Mouse (Mus musculus) mouse embryonic stem cell (cell line): Measurements from ENCODE around the gene Oxct1.

Source experiments
- in situ Hi-C, 2 experiments: fragments of 300-500 bp; cut with MboI; formaldehyde crosslinking; loops; 1 replicate in 1 of 2; 3 replicates in 1 of 2; pipeline ENCODE4 v1.14.3; 2019 to 2020; ENCODE audit warnings: low sequenced_read_pairs in 2 of 2, low pct_unique_long_range_greater_than_20kb in 1 of 2, mixed read lengths in 1 of 2; ENCODE audit not compliant: unreplicated experiment in 1 of 2

Oxct1 gene

DNA sequence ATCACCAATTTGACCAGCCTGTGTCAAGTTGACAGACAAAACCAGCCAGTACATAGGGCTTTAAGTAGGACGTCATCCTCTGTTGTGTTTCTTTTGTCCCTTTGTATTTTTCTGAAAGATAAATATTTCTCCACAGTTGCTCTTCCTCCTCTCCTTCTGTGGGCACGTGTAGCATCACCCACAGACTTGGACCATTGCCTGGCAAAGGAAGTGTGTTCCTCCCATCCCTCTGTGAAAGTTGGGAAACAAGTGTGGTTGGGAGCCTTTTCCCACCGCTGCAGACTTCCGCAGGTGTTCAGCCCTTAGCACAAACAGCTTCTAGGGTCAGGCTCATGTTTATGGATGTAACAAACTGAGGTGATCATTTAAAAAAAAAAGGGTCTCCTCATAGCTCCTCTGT is 61.3 kb downstream of the Oxct1 start:
- in situ Hi-C loops: no loop called here

DNA sequence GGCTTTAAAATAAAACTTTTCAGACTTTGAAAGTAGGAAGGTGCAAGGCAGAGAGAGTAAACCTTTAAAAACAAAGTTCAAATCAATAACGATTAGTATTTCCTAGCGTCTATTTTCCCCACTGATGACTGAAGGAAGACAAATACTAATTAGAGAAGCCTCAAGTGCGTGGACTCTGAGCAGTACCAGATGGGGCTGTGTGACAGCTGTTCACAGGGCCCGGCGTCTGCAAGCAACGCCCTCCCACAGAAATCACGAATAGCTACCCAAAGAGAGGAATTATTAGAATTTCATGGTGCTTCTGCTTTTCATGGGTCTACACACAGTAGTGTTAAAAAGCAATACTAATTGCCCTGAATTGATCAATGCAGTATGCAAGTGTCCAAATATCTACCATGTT is 61.7 kb downstream of the Oxct1 start:
- in situ Hi-C loops: no loop called here

DNA sequence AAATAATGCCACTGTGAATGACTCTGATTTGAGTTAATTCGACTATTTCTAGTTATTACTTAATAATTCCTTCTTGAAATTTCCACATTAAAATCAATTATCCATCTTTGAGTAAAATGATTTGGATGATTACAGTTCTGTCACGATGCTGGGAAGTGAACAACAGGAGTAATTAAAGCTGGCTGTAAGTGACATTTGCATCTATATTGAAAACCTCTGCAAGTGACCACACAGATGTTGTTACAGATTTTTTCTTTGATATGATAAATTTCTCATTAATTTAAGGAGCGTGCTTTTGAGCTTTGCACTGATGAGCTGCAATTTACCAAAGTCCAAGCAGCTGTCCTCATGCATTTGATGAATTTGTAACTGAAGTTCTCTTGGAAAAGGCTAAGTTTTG is 64.4 kb downstream of the Oxct1 start:
- in situ Hi-C loops: no loop called here

DNA sequence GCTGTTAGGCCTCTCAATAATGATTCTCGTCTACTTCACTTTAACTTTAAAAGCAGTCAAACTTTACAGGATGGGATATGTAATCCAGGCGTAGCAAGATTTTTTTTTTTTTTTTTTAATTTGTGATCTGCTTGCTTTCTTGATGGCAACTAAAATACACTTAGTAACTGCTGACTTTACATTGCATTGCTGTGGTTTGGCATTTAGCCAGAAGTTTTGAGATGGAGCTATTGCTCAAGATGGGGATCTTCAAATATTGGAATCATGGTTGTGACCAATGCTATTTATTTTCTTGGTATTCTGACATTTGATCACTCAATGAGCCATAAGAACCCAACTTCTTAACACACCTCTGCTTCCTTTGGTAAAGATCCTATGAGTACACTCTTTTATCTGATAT is 66.4 kb downstream of the Oxct1 start:
- in situ Hi-C loops: no loop called here

DNA sequence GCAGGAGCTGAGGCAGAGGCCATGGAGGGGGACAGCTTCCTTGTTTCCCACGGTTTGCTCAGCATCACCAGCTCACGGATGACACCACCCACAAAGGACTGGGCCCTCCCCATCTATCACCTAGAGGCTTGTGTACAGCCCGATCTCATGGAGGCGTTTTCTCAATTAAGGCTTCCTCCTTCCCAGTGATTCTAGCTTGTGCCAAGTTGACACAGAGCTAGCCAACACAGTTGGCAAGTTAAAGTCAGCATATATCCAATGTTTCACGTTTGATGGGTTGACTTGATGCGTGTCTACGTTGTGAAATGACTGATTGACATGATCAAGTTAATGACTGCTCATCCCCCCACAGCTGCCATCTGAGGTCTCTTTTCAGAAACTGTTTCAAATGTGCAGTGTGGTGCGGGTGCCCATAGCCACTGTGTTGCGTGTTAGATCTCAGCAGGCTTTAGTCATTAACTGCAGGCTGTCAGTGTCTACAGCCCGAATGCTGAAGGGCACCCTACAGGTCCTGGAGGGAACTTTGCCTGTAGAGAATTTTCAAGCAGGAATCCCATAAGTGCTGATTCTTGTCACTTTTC is 74.2 kb downstream of the Oxct1 start:
- in situ Hi-C loops: no loop called here

DNA sequence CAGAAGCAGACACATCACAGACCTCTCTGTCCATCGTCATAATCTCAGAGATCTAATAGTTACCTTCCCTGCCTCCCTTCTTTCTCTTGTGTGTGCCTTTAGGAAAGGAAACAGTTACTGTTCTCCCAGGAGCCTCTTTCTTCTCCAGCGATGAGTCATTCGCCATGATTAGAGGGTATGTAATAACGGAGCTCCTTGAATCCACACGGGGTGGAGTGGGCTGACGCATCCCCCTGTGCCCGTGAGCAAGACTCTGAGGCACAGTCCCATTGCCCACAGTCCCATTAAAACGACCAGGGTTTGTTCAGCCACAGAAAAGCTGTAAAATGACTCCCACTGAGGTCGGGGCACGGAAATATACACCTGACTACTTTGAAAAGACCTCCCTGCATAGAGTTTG is 74.8 kb downstream of the Oxct1 start:
- in situ Hi-C loops: no loop called here

DNA sequence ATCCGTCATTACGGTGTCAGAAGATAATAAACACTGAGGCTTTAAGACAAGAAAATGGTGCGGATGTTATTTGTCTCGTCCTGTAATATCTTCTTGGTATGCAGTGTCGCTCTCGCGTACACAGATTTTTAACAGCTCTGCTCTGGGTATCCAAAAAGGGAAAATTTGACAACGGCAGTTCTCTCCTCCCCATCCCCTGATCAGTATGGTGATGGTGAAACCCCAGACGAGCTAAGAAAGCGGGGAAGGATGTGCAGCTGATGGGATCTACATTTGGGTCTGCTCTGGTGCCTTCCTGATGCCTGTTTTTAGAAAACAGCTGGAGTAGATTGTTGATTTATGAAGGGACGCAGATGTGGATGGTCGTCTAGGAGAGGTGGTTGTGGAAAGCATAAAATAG is 78.1 kb downstream of the Oxct1 start:
- in situ Hi-C loops: no loop called here

DNA sequence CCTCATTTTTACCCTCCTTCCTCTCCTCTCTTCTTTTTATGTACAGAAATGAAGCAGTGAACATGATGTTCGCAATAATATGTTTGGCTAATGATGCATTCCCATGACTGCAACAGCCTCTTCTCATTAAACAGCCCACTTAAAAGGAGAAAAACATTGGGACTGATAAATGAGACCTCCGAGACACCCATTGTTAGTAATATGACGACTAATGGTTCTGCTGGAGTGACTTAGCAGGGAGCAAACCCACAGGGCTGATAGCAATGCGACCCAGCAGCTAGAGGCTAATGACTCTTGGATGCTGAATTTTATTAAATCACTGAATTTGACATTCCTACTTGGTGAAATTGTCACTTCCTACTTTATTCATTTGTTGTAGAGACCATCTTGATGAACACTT is 79.3 kb downstream of the Oxct1 start:
- in situ Hi-C loops: no loop called here

DNA sequence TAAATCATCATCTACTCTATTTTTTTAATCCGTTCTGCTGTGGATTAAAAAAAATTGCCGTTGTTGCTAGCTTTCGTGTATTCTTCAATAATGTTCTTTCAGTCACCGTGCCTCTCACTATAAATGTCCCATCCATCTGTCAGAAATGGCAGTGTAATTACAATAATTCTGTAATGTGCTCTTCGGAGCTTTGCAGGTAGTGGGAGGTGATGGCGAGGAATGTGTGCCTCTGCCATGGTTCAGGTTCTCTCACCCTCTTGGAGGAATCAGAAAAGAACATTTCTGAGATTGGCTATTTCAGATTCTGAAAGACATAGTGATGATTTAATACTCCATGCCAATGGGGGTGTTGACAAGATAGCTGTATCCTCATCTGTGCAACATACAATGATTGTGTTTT is 93.8 kb downstream of the Oxct1 start:
- in situ Hi-C loops: no loop called here

DNA sequence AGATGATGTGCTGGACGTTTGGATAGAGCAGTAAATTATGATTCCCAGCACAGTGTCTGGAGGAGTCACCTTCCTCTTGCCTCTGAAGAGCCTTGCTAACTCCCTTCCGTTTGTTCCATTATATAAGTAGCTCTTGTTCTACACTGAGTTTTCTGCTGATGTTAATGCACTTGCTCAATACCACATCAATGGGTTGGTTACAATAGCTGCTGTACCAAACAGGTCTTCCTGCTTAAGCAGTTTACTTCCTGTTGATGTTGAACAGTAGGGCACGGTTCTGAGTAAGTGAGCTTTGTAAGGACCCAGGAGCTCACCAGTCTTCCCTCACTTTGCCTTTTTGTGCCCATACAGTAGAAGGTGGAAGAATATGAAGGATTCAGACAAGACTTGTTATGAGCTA is 98.5 kb downstream of the Oxct1 start:
- in situ Hi-C loops: no loop called here

DNA sequence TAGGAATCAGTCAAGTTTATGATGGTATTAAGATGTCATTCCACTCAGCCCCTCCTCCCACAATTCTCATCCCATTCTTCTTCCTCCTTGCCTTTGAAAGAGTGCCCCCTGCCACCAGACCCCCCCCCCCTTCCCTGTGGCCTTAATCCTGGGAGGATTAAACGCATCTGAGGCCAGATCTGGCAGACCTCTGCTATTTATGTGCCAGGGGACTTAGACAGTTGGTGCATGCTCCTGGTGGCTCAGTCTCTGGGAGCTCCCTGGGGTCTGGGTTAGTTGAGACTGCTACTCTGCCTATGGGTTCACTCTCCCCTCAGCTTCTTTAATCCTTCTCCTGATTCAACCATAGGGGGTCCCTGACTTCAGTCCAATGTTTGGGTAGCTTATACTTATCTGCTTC is 112.3 kb downstream of the Oxct1 start:
- in situ Hi-C loops: no loop called here

DNA sequence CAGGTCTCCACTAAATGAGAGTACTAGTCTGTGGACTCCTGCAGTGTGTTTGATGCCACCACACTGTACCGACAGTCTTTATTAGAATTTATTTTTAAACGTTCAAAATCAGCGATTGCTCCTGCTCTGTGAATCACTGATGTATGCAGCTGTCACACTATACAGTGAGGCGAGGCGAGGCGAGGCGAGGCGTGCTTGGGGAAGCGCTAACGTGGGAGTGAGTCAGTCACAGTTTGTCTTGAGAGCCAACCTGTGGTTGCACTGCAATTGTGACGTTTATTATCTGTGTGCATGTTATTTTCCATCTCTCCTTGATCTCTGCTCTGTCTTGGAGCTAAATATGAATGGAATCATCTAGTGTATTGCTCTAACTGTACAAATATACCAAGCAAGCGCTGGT is 113.3 kb downstream of the Oxct1 start:
- in situ Hi-C loops: no loop called here

DNA sequence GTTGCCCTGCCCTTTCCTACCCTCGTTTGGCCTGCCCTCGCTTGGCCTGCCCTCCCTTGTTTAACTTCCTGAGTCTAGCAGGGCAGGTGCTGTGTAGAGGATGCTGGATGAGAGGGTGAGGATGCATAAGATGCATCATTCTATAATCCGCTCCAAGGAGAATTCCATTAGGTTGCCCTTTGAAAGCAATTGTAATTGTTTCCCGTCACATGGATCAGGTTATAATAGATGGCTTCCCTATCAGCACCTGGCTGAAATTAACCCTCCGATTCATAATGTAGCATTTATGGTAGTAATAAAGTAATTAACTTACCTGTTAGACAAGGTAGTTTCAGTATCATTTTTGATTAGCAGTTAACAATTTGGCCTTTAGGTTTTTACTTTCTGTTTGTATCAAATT is 119.2 kb downstream of the Oxct1 start:
- in situ Hi-C loops: no loop called here

DNA sequence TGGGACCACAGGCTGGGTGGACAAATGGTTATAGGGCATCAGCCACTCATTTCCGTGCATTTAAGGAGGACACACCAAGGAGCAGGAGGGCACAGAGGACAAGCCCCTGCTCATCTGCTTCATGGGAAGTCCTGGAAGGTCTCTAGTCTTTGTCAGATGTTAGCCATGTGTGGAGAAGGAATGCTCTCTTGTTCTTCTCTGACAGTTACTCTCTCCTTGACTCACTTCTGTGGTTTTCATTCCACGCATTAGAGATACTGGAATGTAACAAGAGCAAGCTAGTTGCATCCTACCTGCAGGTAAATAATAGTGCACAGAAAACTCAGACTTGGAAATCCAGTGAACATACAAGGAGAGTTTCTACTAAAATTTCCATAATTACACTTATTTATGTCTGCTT is 121.5 kb downstream of the Oxct1 start:
- in situ Hi-C loops: no loop called here

DNA sequence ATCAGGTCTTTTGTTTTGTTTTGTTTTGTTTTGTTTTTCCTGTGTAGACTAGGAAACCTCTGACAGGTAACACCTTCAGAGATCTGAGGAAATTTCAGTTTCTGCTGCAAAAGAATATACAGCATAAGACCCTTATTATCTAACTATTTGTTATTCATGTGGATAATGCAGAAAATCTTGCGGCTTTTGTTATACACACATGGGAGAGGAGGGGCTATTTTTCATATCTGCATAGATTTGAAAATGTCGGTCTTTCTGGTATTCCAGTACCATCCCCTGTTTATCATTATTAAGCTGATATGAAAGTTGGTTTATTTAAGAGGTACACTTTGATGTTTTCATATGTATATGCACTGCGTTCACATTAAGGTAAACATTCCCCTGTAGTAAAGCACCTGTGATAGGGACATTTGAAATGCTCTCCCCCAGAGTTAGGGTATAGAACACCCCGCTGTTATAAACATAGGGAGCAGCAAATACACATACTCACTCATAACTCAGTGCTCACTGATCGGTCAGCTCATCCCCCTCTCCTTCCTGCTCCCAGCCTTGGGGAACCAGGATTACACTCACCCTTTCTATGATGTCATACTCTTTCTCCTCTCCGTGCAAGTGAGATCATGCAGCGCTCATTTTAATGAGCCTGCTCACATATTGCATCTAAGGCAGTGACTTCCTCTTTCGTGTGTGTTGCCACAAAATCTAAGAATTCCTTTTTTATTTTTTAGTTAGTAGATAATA is 122.6 kb downstream of the Oxct1 start:
- in situ Hi-C loops: no loop called here

DNA sequence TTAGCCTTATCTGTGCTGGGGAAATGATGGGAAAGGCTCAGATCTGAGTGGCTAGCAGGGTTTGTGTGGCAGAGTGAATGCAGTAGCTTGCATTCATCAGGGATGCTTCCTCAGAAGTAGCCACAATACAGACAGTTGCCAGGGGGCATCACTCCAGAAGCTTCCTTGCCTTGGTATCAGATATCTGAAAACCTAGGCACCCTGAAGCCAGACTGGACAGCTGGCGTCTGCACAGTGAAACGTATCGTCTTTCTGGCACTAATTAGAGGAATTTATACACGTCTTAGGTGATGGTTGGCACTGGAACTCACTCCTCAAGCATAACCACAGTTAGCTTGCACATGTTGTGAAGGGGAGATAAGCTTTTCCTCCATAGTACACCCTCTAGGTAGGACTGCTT is 128.5 kb downstream of the Oxct1 start:
- in situ Hi-C loops: no loop called here

DNA sequence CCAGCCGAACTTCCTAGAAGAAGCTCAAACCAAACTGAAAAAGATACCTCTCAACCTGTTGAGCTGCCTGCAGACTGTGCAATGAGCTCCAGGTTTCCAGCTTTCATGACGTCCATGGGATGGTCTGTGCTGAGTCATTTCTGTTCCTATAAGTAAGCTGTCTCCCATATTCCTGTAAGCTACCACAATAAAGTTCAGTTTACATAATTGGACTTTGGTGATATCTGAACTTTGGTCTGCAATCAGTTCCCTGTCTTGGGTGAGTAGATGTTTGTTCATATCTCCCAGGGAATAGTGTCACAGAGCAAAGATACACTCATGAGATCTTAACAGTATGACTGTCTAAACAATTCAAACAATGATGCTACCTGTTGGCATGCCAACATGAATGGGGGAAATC is 141.8 kb downstream of the Oxct1 start:
- in situ Hi-C loops: no loop called here

DNA sequence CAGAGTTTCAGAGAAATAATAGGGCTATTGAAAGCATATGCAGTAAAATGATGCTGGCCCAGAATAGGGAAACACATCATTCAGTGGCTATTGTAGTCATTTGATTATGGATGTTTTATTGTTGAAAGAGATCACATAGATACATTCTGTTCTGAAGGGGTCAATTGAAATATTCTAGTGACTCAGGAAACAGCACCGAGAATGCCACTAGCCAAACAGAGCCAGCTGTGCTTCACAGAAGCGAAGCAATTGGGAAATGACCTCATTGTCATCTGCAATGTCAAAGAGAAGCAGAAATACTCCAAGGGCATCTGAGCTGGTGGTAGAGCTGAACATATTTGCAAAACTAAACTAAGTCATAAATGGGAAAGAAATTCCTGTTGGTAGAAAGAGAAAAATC is 145.4 kb downstream of the Oxct1 start:
- in situ Hi-C loops: no loop called here

DNA sequence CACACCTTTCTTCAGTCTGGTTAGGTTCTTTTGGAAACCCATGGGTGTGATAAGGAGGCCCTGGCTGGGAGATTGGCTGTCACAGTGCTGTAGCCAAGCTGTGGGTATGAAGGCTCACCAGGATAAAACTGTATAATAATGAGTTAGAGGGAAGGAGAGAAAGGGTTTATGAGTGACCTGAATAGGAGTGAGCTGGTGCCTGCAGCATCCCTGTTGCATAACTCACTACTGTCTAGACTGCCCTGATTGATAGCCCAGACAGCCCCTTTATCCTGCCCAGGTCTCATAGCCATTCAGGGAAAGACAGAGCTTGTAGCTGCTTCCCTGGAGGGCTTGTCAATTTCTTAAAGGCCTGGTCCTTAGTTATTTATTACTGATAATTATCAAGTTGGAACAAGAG is 171.7 kb downstream of the Oxct1 start:
- in situ Hi-C loops: no loop called here
